Mouse (Mus musculus) gastrocnemius, adult 2 months (tissue): ENCODE measurements around the gene Lfng. TPM values are rescaled to one million over a fixed set of nuclear protein-coding genes. Genes with fewer than 3 reads are reported as not detected.

ENCODE experiments used
- DNase-seq: peaks from one replicate; pipeline ENCODE4 v3.0.0; 2022
- H3K27ac ChIP-seq: fragments of 200-600 bp; 2 replicates; pipeline ENCODE4 v1.8.1; 2022; ENCODE audit warnings: mild to moderate bottlenecking
- H3K4me3 ChIP-seq: fragments of 200-600 bp; 2 replicates; pipeline ENCODE4 v1.8.1; 2022; ENCODE audit warnings: mild to moderate bottlenecking, moderate library complexity
- CTCF ChIP-seq: fragments of 200-600 bp; IDR thresholded peaks from 2 replicates; pipeline ENCODE4 v1.8.1; 2022; ENCODE audit warnings: antibody characterized with exemption, mild to moderate bottlenecking, moderate library complexity
- intact Hi-C: fragments of 180-260 bp; cut with DNase I; formaldehyde crosslinking; loops from one replicate; pipeline ENCODE4 v1.15.1; 2025
- total RNA-seq, 2 experiments: library from RNA; stranded (reverse); gene quantifications; 2 replicates each; pipeline ENCODE4 v1.2.3; 2021

Lfng gene
- total RNA-seq, 2 experiments from 2014 or later, result 3.2 to 6.1 TPM

GRCm38 (mm10) chr5:140597787-140598186 lies 9.3 kb upstream of the Lfng start:
- intact Hi-C loops, result no loop called here
- DNase-seq, result no peak
- peak overlapping the region; percentile 63; the same call in 1 of the 2 replicates for H3K27ac ChIP-seq
- TF ChIP-seq CTCF, result no peak
- H3K4me3 ChIP-seq, result no peak overlapping the region

DNA sequence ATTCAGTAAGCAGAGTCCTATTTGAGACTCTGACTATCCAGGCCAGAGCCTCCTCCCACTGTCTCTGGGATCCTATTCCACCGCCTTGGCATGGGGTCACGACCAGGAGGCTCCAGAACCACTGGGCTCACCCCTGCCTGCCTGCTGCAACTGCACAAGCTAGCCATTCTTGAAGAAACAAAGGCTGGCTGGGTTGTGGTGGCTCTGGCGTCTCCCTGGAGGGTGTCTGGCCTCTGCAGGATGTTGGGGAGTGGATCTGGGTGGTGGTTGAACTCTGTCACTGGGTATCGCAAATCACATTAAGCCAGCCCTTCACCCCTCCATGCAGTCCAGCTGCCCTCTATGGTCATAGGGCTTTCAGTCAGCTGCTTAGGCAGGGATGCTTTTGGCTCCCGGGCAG lies 7.2 kb upstream of the Lfng start:
- peak; percentile 54 for DNase-seq
- Histone ChIP-seq H3K4me3 (no peak overlapping the region), H3K27ac (no peak overlapping the region)
- TF ChIP-seq CTCF, result no peak
- intact Hi-C loops, result no loop called here

DNA sequence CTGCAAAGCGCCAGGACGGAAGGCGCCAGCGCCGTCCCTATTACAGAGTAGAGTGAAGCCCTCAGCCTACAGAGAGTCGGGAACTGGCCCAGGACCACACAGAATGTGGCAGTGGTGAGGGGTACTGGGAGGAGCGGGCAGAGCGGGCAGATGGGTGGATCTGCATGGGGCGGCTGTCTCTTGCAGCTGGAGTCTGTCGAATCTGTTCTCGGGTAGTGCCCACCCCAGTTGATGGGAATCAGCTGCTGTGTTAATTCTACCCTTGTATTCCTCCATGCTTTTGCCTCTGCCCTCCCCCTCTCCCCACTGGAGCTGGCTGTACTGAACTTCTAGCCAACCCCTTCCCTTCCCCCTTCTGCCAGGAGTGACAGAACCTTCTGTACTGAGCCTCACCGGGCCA lies 5.4 kb upstream of the Lfng start:
- H3K4me3 ChIP-seq, result no peak overlapping the region
- intact Hi-C loops, result no loop called here
- TF ChIP-seq CTCF, result no peak
- no peak for DNase-seq
- H3K27ac ChIP-seq, result no peak overlapping the region

- intact Hi-C loops, result no loop called here
- no peak overlapping the region for H3K27ac ChIP-seq
- DNase-seq, result no peak
- no peak overlapping the region for H3K4me3 ChIP-seq
- TF ChIP-seq CTCF, result no peak
Measured at GRCm38 (mm10) chr5:140602540-140602939, 4.6 kb upstream of the Lfng start.

- TF ChIP-seq CTCF, result no peak
- DNase-seq, result no peak
- no peak overlapping the region for H3K27ac ChIP-seq
- H3K4me3 ChIP-seq, result no peak overlapping the region
- intact Hi-C loops, result no loop called here
Measured at GRCm38 (mm10) chr5:140604386-140604785, 2.7 kb upstream of the Lfng start.

DNA sequence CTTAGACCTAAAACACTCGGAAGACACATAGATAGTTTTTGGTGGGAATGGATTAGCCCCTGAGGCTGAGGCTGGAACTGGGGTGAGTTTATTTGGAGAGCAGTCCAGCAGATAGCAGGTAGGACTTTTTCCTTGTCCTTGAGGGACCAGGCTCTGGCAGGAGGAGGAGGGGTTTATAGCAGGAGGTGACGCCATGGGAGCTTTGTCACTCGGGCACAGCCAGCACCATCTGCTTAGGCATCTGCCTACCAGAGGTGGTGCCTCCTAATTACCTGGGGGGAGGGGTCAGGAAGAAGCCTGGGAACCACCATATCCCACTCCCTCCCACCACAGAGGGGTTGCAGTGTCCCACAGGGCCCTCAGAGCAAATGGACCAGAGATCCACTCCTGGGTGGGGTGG lies 1.9 kb upstream of the Lfng start:
- TF ChIP-seq CTCF, result no peak
- Histone ChIP-seq H3K27ac (no peak overlapping the region), H3K4me3 (no peak overlapping the region)
- DNase-seq, result no peak
- intact Hi-C loops, result no loop called here

DNA sequence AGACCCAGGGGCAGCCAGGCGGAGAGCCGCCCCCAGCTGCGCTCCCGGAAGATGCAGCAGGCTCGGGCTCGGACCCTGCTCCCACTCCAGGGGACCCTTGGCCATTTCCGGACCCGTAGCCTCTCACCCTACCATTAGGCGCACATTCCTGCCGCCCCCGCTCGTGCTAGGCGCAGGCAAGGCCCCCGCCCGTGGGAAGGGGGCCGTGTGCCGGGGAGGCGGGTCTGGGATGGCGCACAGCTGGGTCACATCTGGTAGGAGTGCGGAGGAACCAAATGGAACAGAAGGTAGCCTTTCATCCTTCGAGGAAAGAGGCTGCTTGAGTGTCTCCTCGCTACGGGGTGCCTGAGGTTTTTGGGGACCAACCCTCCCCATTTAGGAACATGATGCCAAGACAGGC lies 734 bp upstream of the Lfng start:
- intact Hi-C loops, result no loop called here
- no peak for TF ChIP-seq CTCF
- DNase-seq, result no peak
- peak overlapping the region; percentile 83 for H3K4me3 ChIP-seq
- H3K27ac ChIP-seq, result peak overlapping the region; percentile 82

GRCm38 (mm10) chr5:140607836-140608633 lies 915 bp downstream of the Lfng start:
- TF ChIP-seq CTCF, result no peak
- H3K27ac ChIP-seq, result peak overlapping the region; percentile 82
- H3K4me3 ChIP-seq, result peak overlapping the region; percentile 83
- intact Hi-C loops, result no loop called here
- no peak for DNase-seq

DNA sequence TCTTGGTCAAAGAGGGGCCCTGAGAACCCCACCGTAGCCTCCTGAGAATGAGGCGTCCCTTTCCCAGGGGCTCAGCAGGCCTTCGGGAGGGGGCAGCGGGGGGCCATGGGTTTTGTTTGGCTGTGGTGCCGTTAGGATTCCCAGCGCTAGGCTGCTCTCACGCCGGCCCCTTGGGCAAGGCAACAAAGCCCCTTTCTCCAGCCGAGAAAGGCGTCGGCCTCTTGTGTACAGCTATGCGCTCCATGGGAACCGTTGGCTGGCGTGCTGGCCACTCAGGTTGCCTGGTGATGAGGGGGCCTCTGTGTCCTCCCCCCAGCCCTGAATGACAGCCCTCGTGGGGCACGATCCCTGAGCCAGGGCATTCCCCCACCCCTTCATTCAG lies 1.5 kb downstream of the Lfng start:
- H3K27ac ChIP-seq, result peak overlapping the region; percentile 82
- intact Hi-C loops, result no loop called here
- DNase-seq, result no peak
- TF ChIP-seq CTCF, result no peak
- peak overlapping the region; percentile 83 for H3K4me3 ChIP-seq

- H3K27ac ChIP-seq, result peak overlapping the region; percentile 82
Measured at GRCm38 (mm10) chr5:140609511-140610272, 2.6 kb downstream of the Lfng start.

GRCm38 (mm10) chr5:140610273-140611011 lies 3.3 kb downstream of the Lfng start:
- Histone ChIP-seq H3K27ac (peak overlapping the region; percentile 82), H3K4me3 (peak overlapping the region; percentile 83)
- DNase-seq, result peak; percentile 65
- no peak for TF ChIP-seq CTCF
- intact Hi-C loops, result no loop called here

More at GRCm38 (mm10) chr5:140609511-140610272, 2.6 kb downstream of the Lfng start:
- H3K4me3 ChIP-seq, result peak overlapping the region; percentile 83
- TF ChIP-seq CTCF, result no peak
- DNase-seq, result peak; percentile 52
- intact Hi-C loops, result no loop called here

GRCm38 (mm10) chr5:140611021-140611583 lies 4.0 kb downstream of the Lfng start:
- no peak for TF ChIP-seq CTCF
- DNase-seq, result peak; percentile 86
- peak overlapping the region; percentile 83 for H3K4me3 ChIP-seq
- H3K27ac ChIP-seq, result peak overlapping the region; percentile 82
- intact Hi-C loops, result no loop called here
